Mouse (Mus musculus) myocyte (in vitro differentiated cells): ENCODE results near the gene Ppp2ca. TPM values are rescaled to one million over a fixed set of nuclear protein-coding genes. Genes with fewer than 3 reads are reported as not detected.

ENCODE experiments used
- H3K27me3 ChIP-seq: one replicate; pipeline ENCODE4 v1.6.1; 2011; ENCODE audit not compliant: control insufficient read depth, insufficient read depth, insufficient read length
- H3K36me3 ChIP-seq: one replicate; pipeline ENCODE4 v1.6.1; 2011; ENCODE audit not compliant: control insufficient read depth, insufficient read depth
- H3K4me2 ChIP-seq: one replicate; pipeline ENCODE4 v1.6.1; 2011; ENCODE audit warnings: low read depth, control low read depth
- H3K4me3 ChIP-seq: one replicate; pipeline ENCODE4 v1.5.1; 2011; ENCODE audit warnings: mild to moderate bottlenecking, control low read depth, moderate library complexity
- H3K79me2 ChIP-seq: one replicate; pipeline ENCODE4 v1.6.1; 2011; ENCODE audit not compliant: control insufficient read depth, insufficient read depth
- H3ac ChIP-seq: one replicate; pipeline ENCODE4 v1.6.1; 2011; ENCODE audit not compliant: control insufficient read depth, insufficient read length
- CEBPB ChIP-seq: IDR thresholded peaks from 2 replicates; pipeline ENCODE4 v1.6.1; 2011; ENCODE audit warnings: mild to moderate bottlenecking, moderate library complexity; ENCODE audit not compliant: poor library complexity, insufficient read depth, severe bottlenecking
- E2F4 ChIP-seq: IDR thresholded peaks from one replicate; pipeline ENCODE4 v1.6.1; 2011; ENCODE audit warnings: mild to moderate bottlenecking, control low read depth, moderate library complexity; ENCODE audit not compliant: insufficient read depth
- MAX ChIP-seq: IDR thresholded peaks from one replicate; pipeline ENCODE4 v1.6.1; 2011; ENCODE audit warnings: low read depth, mild to moderate bottlenecking, control low read depth
- MYOD1 ChIP-seq, 3 experiments: IDR thresholded peaks; one replicate each; pipeline ENCODE4 v1.6.1; 2011; ENCODE audit warnings: control low read depth in 2 of 3, low read depth in 2 of 3, mild to moderate bottlenecking in 2 of 3, moderate library complexity in 1 of 3; ENCODE audit not compliant: insufficient read length in 2 of 3, control insufficient read depth in 1 of 3
- MYOG ChIP-seq, 3 experiments: IDR thresholded peaks; one replicate each; pipeline ENCODE4 v1.6.1; 2011; ENCODE audit warnings: control low read depth in 2 of 3, low read depth in 2 of 3, mild to moderate bottlenecking in 2 of 3; ENCODE audit not compliant: insufficient read length in 2 of 3, control insufficient read depth in 1 of 3, insufficient read depth in 1 of 3
- POLR2A ChIP-seq: IDR thresholded peaks from one replicate; pipeline ENCODE4 v1.6.1; 2011; ENCODE audit warnings: low read depth, mild to moderate bottlenecking, control low read depth, moderate library complexity; ENCODE audit not compliant: insufficient read length
- POLR2AphosphoS2 ChIP-seq: IDR thresholded peaks from one replicate; pipeline ENCODE4 v1.6.1; 2011; ENCODE audit warnings: low read depth, control low read depth; ENCODE audit not compliant: insufficient read length
- REST ChIP-seq: IDR thresholded peaks from one replicate; pipeline ENCODE4 v1.6.1; 2011; ENCODE audit warnings: mild to moderate bottlenecking, control low read depth, moderate library complexity; ENCODE audit not compliant: insufficient read depth, insufficient read length
- SRF ChIP-seq: IDR thresholded peaks from one replicate; pipeline ENCODE4 v1.6.1; 2011; ENCODE audit warnings: low read depth; ENCODE audit not compliant: control insufficient read depth, insufficient read length
- TCF12 ChIP-seq: IDR thresholded peaks from one replicate; pipeline ENCODE4 v1.6.1; 2011; ENCODE audit warnings: mild to moderate bottlenecking, control low read depth; ENCODE audit not compliant: poor library complexity, insufficient read depth, severe bottlenecking
- TCF3 ChIP-seq: IDR thresholded peaks from one replicate; pipeline ENCODE4 v1.6.1; 2011; ENCODE audit warnings: low read depth, control low read depth; ENCODE audit not compliant: insufficient read length
- USF1 ChIP-seq: IDR thresholded peaks from one replicate; pipeline ENCODE4 v1.6.1; 2011; ENCODE audit warnings: low read depth, mild to moderate bottlenecking, control low read depth, moderate library complexity
- polyA plus RNA-seq: library from polyadenylated mRNA; unstranded; fragments of >200 nt; fragmentation: generic; extraction: Trizol; gene quantifications from one replicate; pipeline ENCODE4 v1.2.1, GENCODE M21; 2012; ENCODE audit warnings: missing spikeins

Ppp2ca gene
- polyA plus RNA-seq, 1 experiment, result 56.4 TPM

GRCm38 (mm10) chr11:52071768-52072167, 26.7 kb upstream of the Ppp2ca start:
- Histone ChIP-seq H3K36me3 (no peaks in the 10 kb centered on the region), H3K27me3 (no peaks in the 10 kb centered on the region), H3ac (no peak overlapping the region), H3K79me2 (no peaks in the 10 kb centered on the region), H3K4me3 (no peak overlapping the region), H3K4me2 (peak overlapping the region; percentile 83)
- TF ChIP-seq POLR2A (peak; percentile 39), E2F4 (no peak), TCF3 (peak; percentile 29), USF1 (no peak), CEBPB (peak; percentile 98), TCF12 (peak; percentile 77), MYOG (IDR thresholded peaks at IDR 0.05; ENCODE audit: control insufficient read depth in 1 of 3, insufficient read depth in 1 of 3, insufficient read length in 2 of 3, low read depth in 2 of 3) (peak in 1 of 3 experiments; percentile 78), MYOD1 (IDR thresholded peaks at IDR 0.05; ENCODE audit: control insufficient read depth in 1 of 3, insufficient read length in 2 of 3, low read depth in 2 of 3) (peak in 2 of 3 experiments; percentile 57 to 78)

GRCm38 (mm10) chr11:52073528-52074170, 24.8 kb upstream of the Ppp2ca start:
- Histone ChIP-seq H3K4me2 (peak overlapping the region; percentile 35), H3K27me3 (no peaks in the 10 kb centered on the region), H3K79me2 (no peaks in the 10 kb centered on the region), H3K36me3 (no peaks in the 10 kb centered on the region), H3K4me3 (no peak overlapping the region), H3ac (no peak overlapping the region)
- TF ChIP-seq E2F4 (no peak), POLR2AphosphoS2 (no peak), REST (no peak), CEBPB (no peak), POLR2A (no peak), TCF3 (no peak), TCF12 (peak; percentile 12), SRF (no peak), MYOD1 (IDR thresholded peaks at IDR 0.05; ENCODE audit: control insufficient read depth in 1 of 3, insufficient read length in 2 of 3, low read depth in 2 of 3) (peak; percentile 62 to 81 (median 80)), MAX (no peak), USF1 (no peak), MYOG (IDR thresholded peaks at IDR 0.05; ENCODE audit: control insufficient read depth in 1 of 3, insufficient read depth in 1 of 3, insufficient read length in 2 of 3, low read depth in 2 of 3) (peak in 2 of 3 experiments; percentile 12 to 75)

DNA sequence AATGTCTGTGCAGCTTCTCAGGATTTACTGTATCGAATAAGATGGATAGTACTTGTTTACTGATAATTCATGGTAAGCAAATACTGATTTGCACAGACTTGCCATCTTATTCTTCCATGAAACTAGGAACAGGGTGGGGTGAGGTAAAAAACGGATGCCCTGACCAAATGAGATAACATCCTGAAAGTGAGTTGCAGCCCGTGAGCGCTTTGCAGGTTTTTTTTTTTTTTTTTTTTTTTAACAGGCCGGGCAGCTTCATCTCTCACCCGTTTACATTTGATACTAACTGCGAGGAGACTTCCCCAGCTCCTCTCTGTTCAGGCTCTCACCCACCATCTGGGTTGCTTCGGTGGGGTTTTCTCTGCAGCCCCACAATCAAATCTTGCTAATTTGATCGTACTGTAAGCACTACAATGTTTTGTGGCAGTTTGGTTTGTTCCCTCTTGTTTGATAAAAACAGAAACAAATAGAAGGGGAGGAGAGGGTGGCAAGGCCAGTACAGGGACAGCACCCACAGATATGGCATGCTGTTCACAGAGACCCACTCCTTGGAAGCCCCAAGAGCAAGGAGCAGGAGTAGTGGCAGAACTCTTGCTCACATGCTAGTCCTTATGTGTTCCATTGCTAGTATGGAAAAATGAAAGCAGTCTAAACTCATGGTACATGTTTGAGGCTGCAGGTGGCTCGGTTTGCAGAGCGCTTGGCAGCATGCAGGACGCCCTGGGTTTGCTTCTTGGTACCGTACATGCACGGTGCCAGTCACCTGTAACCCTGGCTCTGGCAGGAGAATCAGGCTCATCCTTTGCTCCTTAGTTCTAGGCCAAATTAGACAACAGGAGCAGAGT, 23.6 kb upstream of the Ppp2ca start:
- Histone ChIP-seq H3K36me3 (no peaks in the 10 kb centered on the region), H3K4me2 (no peak overlapping the region), H3K4me3 (no peak overlapping the region), H3K27me3 (no peaks in the 10 kb centered on the region), H3ac (no peak overlapping the region), H3K79me2 (no peaks in the 10 kb centered on the region)
- TF ChIP-seq TCF12, result no peak
- TF ChIP-seq CEBPB, result no peak
- no peak for TF ChIP-seq MYOG (IDR thresholded peaks at IDR 0.05; ENCODE audit: control insufficient read depth in 1 of 3, insufficient read depth in 1 of 3, insufficient read length in 2 of 3, low read depth in 2 of 3)
- TF ChIP-seq SRF, result no peak
- no peak for TF ChIP-seq MYOD1 (IDR thresholded peaks at IDR 0.05; ENCODE audit: control insufficient read depth in 1 of 3, insufficient read length in 2 of 3, low read depth in 2 of 3)
- TF ChIP-seq MAX, result no peak
- no peak for TF ChIP-seq E2F4
- no peak for TF ChIP-seq POLR2A
- no peak for TF ChIP-seq POLR2AphosphoS2
- no peak for TF ChIP-seq TCF3
- TF ChIP-seq REST, result no peak
- no peak for TF ChIP-seq USF1

GRCm38 (mm10) chr11:52075794-52076633, 22.5 kb upstream of the Ppp2ca start:
- Histone ChIP-seq H3K36me3 (no peaks in the 10 kb centered on the region), H3K79me2 (no peaks in the 10 kb centered on the region), H3K27me3 (no peaks in the 10 kb centered on the region), H3K4me3 (no peak overlapping the region), H3K4me2 (no peak overlapping the region), H3ac (no peak overlapping the region)
- TF ChIP-seq MYOD1 (IDR thresholded peaks at IDR 0.05; ENCODE audit: control insufficient read depth in 1 of 3, insufficient read length in 2 of 3, low read depth in 2 of 3) (peak in 1 of 3 experiments; percentile 32), MAX (no peak), USF1 (no peak)
